Mouse (Mus musculus): Measurements from ENCODE around the gene Slc7a3.

GRCm38 (mm10) chrX:101084192-101084591, 1.6 kb downstream of the Slc7a3 start:
- TF ChIP-seq CTCF (IDR thresholded peaks at IDR 0.05; ENCODE audit: low read depth) (no peak), EP300 (IDR thresholded peaks at IDR 0.05; ENCODE audit: low read depth) (no peak)
